Mouse (Mus musculus) liver, embryonic 14.5 days (tissue): Measurements from ENCODE around the gene St6galnac6. TPM values are rescaled to one million over a fixed set of nuclear protein-coding genes. Genes with fewer than 3 reads are reported as not detected.

Experiments used
- ATAC-seq: fragments of 200-750 bp; cut with Nextera tagmentation; 2 replicates; pipeline ENCODE4 v1.8.0; 2017; ENCODE audit warnings: moderate number of reproducible peaks, mild to moderate bottlenecking, moderate library complexity; ENCODE audit not compliant: insufficient read depth
- DNase-seq, 3 experiments: peaks; one replicate each; pipeline ENCODE4 v3.0.0-alpha.2; 2012 to 2013; ENCODE audit warnings: low read depth in 3 of 3, low spot score in 3 of 3
- H3K27ac ChIP-seq: fragments of 300-500 bp; sonication (generic); 2 replicates; pipeline ENCODE4 v1.5.1; 2014; ENCODE audit warnings: moderate library complexity, mild to moderate bottlenecking, control low read depth, inconsistent platforms
- H3K27me3 ChIP-seq: fragments of 300-500 bp; sonication (generic); 2 replicates; pipeline ENCODE4 v1.6.1; 2014; ENCODE audit warnings: mild to moderate bottlenecking, low read length, moderate library complexity; ENCODE audit not compliant: control insufficient read depth, insufficient read depth
- H3K36me3 ChIP-seq: fragments of 300-500 bp; sonication (generic); replicated peaks from 2 replicates; pipeline ENCODE4 v1.6.1; 2014; ENCODE audit warnings: low read depth; ENCODE audit not compliant: control insufficient read depth, insufficient read depth
- H3K4me1 ChIP-seq, 2 experiments: fragments of 200-500 bp in 1 of 2; fragments of 300-500 bp in 1 of 2; sonication (generic) in 1 of 2; replicated peaks; 2 replicates each; pipeline ENCODE4 v1.6.1; 2012 to 2014; ENCODE audit warnings: antibody characterized with exemption in 1 of 2, inconsistent platforms in 1 of 2, low read length in 1 of 2; ENCODE audit not compliant: control insufficient read depth in 2 of 2, insufficient read depth in 2 of 2
- H3K4me2 ChIP-seq: fragments of 300-500 bp; sonication (generic); 2 replicates; pipeline ENCODE4 v1.6.1; 2014; ENCODE audit warnings: low read depth, mild to moderate bottlenecking, control low read depth, moderate library complexity
- H3K4me3 ChIP-seq, 2 experiments: fragments of 200-500 bp in 1 of 2; fragments of 300-500 bp in 1 of 2; sonication (generic) in 1 of 2; 2 replicates each; pipeline ENCODE4 v1.5.1; 2012 to 2014; ENCODE audit warnings: low read depth in 2 of 2, low read length in 2 of 2, mild to moderate bottlenecking in 2 of 2, control low read depth in 1 of 2, inconsistent platforms in 1 of 2, moderate library complexity in 1 of 2; ENCODE audit not compliant: insufficient read depth in 1 of 2
- H3K9ac ChIP-seq: fragments of 300-500 bp; sonication (generic); replicated peaks from 2 replicates; pipeline ENCODE4 v1.6.1; 2014; ENCODE audit warnings: mild to moderate bottlenecking, control low read depth, moderate library complexity
- H3K9me3 ChIP-seq: fragments of 300-500 bp; sonication (generic); 2 replicates; pipeline ENCODE4 v1.6.1; 2016; ENCODE audit warnings: low read length, mixed read lengths; ENCODE audit not compliant: control insufficient read depth
- CTCF ChIP-seq: IDR thresholded peaks from 2 replicates; pipeline ENCODE4 v1.5.1; 2016; ENCODE audit warnings: antibody characterized with exemption, low read depth, control low read depth
- EP300 ChIP-seq: IDR thresholded peaks from 2 replicates; pipeline ENCODE4 v1.6.1; 2016; ENCODE audit warnings: antibody characterized with exemption, low read depth
- WGBS: fragments of 180-500 bp; shearing (Covaris S2); extraction: QIAGEN DNeasy Blood & Tissue Kit; methylation state at CpG from one replicate; pipeline ENCODE4 v1.1.7; 2014; ENCODE audit not compliant: insufficient replicate concordance; 5-methylcytosine and 5-hydroxymethylcytosine counted together
- polyA plus RNA-seq, 2 experiments: library from polyadenylated mRNA; depleted of rRNA in 1 of 2; stranded (reverse) in 1 of 2; unstranded in 1 of 2; fragments of >200 nt; fragmentation: Nextera tagmentation in 1 of 2; extraction: Ambion mirVana in 1 of 2; gene quantifications; 2 replicates each; pipeline versions ENCODE4 v1.2.1 to v1.2.3; 2012 to 2014

The St6galnac6 gene
- polyA plus RNA-seq, 2 experiments: 3.2 to 9.9 TPM

GRCm38 (mm10) chr2:32655826-32656225, 56.3 kb downstream of the St6galnac6 start:
- ATAC-seq: no peak
- no peak overlapping the region for H3K9ac ChIP-seq
- 69% methylated on average over 12 of the region's 12 CpGs for WGBS
- no peaks in the 10 kb centered on the region for H3K9me3 ChIP-seq
- no peak overlapping the region for H3K4me3 ChIP-seq
- H3K27ac ChIP-seq: no peak overlapping the region
- no peaks in the 10 kb centered on the region for H3K36me3 ChIP-seq
- no peak for DNase-seq
- H3K4me1 ChIP-seq: peaks cover 9 to 37% of the 10 kb centered on the region in 2 experiments
- H3K27me3 ChIP-seq: no peaks in the 10 kb centered on the region
- TF ChIP-seq CTCF (no peak), EP300 (no peak)
- no peak overlapping the region for H3K4me2 ChIP-seq

DNA sequence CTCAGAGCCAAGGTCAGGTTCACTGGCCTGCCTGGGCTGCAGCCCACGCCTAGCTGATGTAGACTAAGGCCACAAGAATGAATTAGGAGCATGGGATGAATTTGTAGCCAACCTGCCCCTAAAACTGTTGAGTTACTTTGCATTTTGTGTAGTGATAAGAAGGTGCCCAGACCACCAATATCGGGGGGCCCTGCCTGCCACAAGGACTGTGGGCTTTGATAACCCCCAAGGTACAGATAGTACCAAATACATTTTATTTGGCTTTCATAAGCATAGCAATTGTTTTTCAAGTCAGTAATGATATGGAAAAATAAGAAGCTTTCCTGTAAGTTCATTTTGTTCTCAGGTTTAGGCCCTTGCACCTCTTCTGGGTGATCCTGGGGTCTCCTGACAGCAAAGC, 59.4 kb downstream of the St6galnac6 start:
- no peak overlapping the region for H3K4me3 ChIP-seq
- H3K36me3 ChIP-seq: no peaks in the 10 kb centered on the region
- TF ChIP-seq EP300 (peak; percentile 75), CTCF (no peak)
- peaks cover 11 to 45% of the 10 kb centered on the region in 2 experiments for H3K4me1 ChIP-seq
- ATAC-seq (peak; percentile 67; the same call in 1 of the 2 replicates), DNase-seq (no peak)
- H3K4me2 ChIP-seq: peak overlapping the region; percentile 0
- H3K27me3 ChIP-seq: no peaks in the 10 kb centered on the region
- 14% methylated on average over 2 of the region's 2 CpGs for WGBS
- no peaks in the 10 kb centered on the region for H3K9me3 ChIP-seq
- H3K27ac ChIP-seq: peak overlapping the region; percentile 15
- H3K9ac ChIP-seq: no peak overlapping the region

- Histone ChIP-seq H3K4me1 (peaks cover 5 to 38% of the 10 kb centered on the region in 2 experiments), H3K27me3 (no peaks in the 10 kb centered on the region), H3K4me2 (no peak overlapping the region), H3K4me3 (no peak overlapping the region), H3K9ac (no peak overlapping the region), H3K36me3 (no peaks in the 10 kb centered on the region), H3K9me3 (no peaks in the 10 kb centered on the region), H3K27ac (no peak overlapping the region)
- DNase-seq (no peak), ATAC-seq (peak; percentile 56)
- TF ChIP-seq EP300 (no peak), CTCF (no peak)
- WGBS: 37% methylated on average over 7 of the region's 7 CpGs
Measured at GRCm38 (mm10) chr2:32661509-32662107, 62.1 kb downstream of the St6galnac6 start.

DNA sequence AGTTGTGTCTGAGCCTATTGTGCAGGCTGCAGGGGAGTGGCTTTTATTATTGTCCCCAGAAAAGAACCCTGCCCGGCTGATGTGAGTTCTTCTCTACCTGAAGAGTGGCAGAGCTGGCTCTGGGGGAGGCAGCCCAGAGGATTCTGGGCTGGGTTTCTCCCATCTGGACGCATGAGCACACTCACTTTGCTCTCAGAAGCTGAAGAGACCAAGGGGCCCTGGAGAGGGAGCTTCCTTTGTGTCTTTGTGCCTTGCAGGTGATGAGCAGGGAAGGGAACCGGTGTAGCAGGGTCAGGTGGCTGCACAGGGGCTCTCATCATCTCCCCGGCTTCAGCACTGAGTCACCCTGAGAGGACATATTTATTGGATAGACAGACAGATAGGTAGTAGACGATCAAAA, 62.8 kb downstream of the St6galnac6 start:
- 62% methylated on average over 5 of the region's 5 CpGs for WGBS
- Histone ChIP-seq H3K4me1 (peaks cover 5 to 38% of the 10 kb centered on the region in 2 experiments), H3K36me3 (no peaks in the 10 kb centered on the region), H3K4me3 (no peak overlapping the region), H3K27ac (no peak overlapping the region), H3K9ac (no peak overlapping the region), H3K4me2 (no peak overlapping the region), H3K9me3 (no peaks in the 10 kb centered on the region), H3K27me3 (no peaks in the 10 kb centered on the region)
- DNase-seq (no peak), ATAC-seq (no peak)
- TF ChIP-seq EP300 (no peak), CTCF (no peak)

GRCm38 (mm10) chr2:32665345-32665744, 65.8 kb downstream of the St6galnac6 start:
- Histone ChIP-seq H3K4me3 (no peak overlapping the region), H3K27me3 (no peaks in the 10 kb centered on the region), H3K9ac (no peak overlapping the region), H3K4me2 (no peak overlapping the region), H3K36me3 (no peaks in the 10 kb centered on the region), H3K9me3 (no peaks in the 10 kb centered on the region), H3K4me1 (peaks cover 2 to 26% of the 10 kb centered on the region in 2 experiments; a peak in 3 of 4 replicates), H3K27ac (no peak overlapping the region)
- DNase-seq (no peak), ATAC-seq (no peak)
- TF ChIP-seq EP300: no peak
- TF ChIP-seq CTCF: no peak
- 72% methylated on average over 8 of the region's 8 CpGs for WGBS
